Mouse (Mus musculus): ENCODE measurements around the gene Ccdc81.

DNA sequence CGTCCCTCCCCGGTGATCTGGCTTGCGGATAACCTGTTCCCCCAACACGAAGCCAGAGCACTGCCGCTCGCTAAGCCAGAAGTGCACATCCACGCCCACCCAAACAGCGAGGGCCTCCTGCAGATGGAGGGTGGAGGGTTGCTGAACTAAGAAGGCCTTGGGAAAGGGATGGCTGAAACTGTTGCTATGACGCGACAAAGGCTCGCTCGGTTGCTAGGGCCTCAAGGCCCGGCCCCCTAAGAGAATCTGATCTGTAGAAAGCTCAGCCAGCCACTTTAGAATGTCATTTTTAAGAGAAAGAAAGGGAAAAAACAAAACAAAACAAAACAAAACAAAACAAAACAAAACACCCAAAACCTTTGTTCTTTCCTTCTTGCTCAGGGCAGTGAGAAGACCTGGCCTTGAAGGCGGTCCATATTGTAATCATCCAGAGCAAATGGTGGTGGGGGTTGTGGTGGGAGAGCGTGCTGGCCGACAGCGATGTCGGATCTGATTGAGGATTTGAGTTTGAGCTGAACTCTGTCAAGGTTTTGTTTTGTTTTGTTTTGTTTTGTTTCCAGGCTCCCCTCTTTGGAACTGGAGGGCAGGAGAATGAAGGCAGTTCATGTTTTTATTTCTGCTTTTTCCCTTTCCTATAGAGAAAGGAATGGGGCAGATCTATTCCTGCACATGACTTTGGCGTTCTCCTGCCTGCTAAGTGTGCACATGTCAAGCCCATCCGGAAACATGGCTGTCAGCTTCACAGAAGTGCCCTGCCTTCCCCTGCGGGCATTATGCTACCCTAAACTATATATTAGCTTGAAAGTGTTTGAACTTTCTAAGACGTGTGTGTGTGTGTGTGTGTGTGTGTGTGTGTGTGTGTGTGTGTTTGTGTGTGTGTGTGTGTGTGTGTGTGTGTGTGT is at the start of gene Ccdc81:
- TF ChIP-seq CTCF (IDR thresholded peaks at IDR 0.05; ENCODE audit: low read depth, low read length) (no peak), GATA2 (IDR thresholded peaks at IDR 0.05; ENCODE audit: borderline replicate concordance, low read depth, low read length) (no peak)
